Mouse (Mus musculus): ENCODE results near the gene Lclat1.

- TF ChIP-seq GATA1 (IDR thresholded peaks at IDR 0.05; ENCODE audit: low read length) (no peak), TAL1 (IDR thresholded peaks at IDR 0.05; ENCODE audit: low read length) (no peak)
Measured at GRCm38 (mm10) chr17:73156606-73157005, 48.8 kb downstream of the Lclat1 start.
